Mouse (Mus musculus): ENCODE results near the gene Snrk. TPM values are rescaled to one million over a fixed set of nuclear protein-coding genes. Genes with fewer than 3 reads are reported as not detected.

Gene Snrk
- polyA plus RNA-seq, 1 experiment from 2014 or later, result 80.2 TPM

DNA sequence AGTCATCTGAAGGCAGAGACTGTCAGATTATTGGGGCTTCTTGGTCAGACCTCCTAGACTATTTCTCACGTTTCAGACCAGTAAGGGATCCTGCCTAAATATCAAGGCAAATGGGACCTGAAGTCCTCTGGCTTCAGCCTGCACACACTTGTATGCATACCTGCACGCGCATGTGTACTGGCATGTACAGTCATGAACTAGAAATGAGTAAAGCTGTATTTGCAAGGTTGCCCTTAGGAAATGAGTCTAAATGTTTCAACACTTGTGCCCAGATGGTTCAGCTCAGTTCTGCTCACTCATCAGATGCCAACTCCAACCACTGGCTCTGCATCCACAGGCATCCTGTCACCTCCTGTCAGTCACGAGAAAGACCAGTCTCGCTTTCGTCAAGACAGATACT is 6.6 kb upstream of the Snrk start:
- no peaks in the 10 kb centered on the region for H3K36me3 ChIP-seq
- H3K4me2 ChIP-seq, result no peak overlapping the region
- H3K27ac ChIP-seq (replicated peaks), result peak overlapping the region; percentile 42; the same call in 1 of the 2 replicates
- no peaks in the 10 kb centered on the region for H3K9me3 ChIP-seq
- H3K4me3 ChIP-seq, result no peak overlapping the region
- no peak for ATAC-seq (ENCODE audit: low FRiP score, low read depth)
- WGBS, result 85% methylated on average over 6 of the region's 6 CpGs
- H3K9ac ChIP-seq, result no peak overlapping the region
- no peaks in the 10 kb centered on the region for H3K27me3 ChIP-seq
- 0 out of 2 replicates have a peak, but pooled peaks cover 3% of the 10 kb centered on the region for H3K4me1 ChIP-seq (replicated peaks)

DNA sequence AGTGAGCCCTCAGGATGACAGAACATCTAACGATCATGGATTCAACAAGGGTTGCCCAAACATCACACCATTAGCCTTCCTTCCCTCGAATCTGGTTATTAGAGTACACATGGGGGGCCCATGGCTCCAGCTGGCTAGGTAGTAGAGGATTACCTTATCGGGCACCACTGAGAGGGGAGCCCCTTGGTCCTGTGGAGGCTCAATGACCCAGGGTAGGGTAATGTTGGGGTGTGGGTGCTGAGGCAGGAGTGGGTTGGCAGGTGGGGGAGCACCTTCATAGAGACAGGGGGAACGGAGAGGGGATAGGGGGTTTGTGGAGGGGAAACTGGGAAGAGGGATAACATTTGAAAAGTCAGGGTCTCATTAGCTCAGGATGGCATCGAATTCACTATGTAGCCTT is 6.1 kb upstream of the Snrk start:
- no peak for ATAC-seq (ENCODE audit: low FRiP score, low read depth)
- Histone ChIP-seq H3K4me3 (no peak overlapping the region), H3K27me3 (no peaks in the 10 kb centered on the region), H3K4me2 (no peak overlapping the region), H3K9me3 (no peaks in the 10 kb centered on the region), H3K27ac (replicated peaks) (no peak overlapping the region), H3K36me3 (no peaks in the 10 kb centered on the region), H3K4me1 (replicated peaks) (0 out of 2 replicates have a peak, but pooled peaks cover 3% of the 10 kb centered on the region), H3K9ac (no peak overlapping the region)
- WGBS, result 84% methylated on average over 5 of the region's 5 CpGs

DNA sequence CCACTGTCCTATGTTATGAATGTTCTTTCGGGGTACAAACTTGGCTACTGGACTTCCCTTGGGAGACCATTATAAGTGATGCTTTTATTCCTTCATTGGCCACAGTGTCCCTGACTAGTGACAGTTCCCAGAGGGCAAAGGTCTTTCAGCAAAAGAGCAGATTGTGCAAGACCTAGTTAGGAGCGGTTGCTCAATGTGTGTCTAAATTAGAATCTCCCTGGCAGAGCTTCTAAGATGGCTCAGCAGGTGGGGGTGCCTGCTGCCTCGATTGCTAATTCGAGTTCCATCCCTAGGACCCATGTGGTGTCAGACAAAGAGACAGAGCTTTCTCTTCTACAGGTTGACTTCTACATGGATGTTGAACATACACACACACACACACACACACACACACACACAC is 1.5 kb upstream of the Snrk start:
- ATAC-seq (ENCODE audit: low FRiP score, low read depth), result no peak
- H3K4me3 ChIP-seq, result no peak overlapping the region
- WGBS, result 59% methylated on average over 4 of the region's 4 CpGs

DNA sequence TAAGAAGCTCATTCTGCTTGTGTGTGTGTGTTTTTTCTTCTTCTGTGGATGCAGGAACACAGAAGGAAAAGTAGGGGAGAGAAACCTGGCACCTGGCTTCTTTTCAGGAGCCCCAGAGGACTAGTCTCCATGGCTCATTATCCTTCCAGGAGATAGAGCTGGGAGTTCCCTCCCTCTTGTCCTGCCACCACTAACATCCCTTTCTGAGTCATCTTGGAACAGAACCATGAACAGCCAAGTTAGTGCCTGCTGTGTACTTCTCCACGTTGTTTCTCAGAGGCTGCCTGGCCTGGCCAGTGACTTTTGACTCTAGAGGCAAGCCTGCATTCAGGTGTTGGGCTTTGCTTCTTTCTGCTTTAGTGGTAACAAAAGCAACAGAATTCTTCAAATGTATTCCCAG is 707 bp upstream of the Snrk start:
- Histone ChIP-seq H3K4me3 (no peak overlapping the region), H3K27ac (replicated peaks) (no peak overlapping the region), H3K27me3 (no peaks in the 10 kb centered on the region), H3K9ac (no peak overlapping the region), H3K4me2 (no peak overlapping the region), H3K9me3 (no peaks in the 10 kb centered on the region), H3K36me3 (no peaks in the 10 kb centered on the region; the same call in 1 of the 2 replicates), H3K4me1 (replicated peaks) (peaks cover 25% of the 10 kb centered on the region)
- WGBS, result 50% methylated on average over 1 of the region's 1 CpGs
- no peak for ATAC-seq (ENCODE audit: low FRiP score, low read depth)

More for the DNA sequence above, 1.5 kb upstream of the Snrk start:
- no peaks in the 10 kb centered on the region; the same call in 1 of the 2 replicates for H3K36me3 ChIP-seq
- H3K9ac ChIP-seq, result no peak overlapping the region
- H3K9me3 ChIP-seq, result no peaks in the 10 kb centered on the region
- H3K27ac ChIP-seq (replicated peaks), result no peak overlapping the region
- no peaks in the 10 kb centered on the region for H3K27me3 ChIP-seq
- no peak overlapping the region for H3K4me2 ChIP-seq
- peaks cover 23% of the 10 kb centered on the region for H3K4me1 ChIP-seq (replicated peaks)

DNA sequence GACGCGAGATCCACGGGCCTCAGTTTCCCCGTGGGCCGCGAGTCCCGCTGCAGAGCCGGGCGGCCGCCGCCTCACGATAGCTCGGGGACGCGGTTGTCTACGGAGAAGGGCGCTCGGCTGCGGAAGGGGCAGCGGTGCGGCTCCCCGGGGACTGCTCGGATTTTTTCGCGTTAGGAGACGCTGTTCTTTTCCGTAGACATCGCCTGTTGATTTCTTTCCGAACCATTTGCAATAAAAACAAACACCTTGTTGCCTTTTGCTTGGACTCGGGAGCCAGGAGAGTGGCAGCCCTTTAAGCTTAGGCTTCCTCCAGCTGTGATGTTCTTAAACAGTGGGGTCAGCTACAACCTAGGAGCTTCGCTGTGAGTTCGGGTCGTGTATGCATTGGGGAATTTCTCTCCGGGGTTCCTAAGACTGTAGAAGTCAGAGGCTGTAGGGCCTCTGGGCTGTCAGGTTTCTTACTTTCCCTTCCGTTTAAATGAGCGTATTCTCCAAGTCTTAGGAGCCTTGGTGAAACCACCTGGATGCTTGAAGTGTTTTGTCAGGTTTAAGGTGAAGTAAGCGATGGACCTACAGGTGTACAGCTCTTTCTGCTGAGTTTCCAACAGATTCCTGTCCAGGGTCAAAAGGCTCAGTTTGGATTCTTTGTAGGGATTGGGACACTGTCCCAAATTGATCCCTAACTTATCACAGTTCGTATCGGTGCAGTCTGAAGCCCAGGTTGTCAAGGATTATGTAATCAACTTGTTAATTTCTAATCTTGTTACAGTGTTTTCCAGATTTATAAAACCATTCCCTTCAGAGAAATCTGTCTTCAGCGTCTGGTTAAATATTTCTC is 845 bp downstream of the Snrk start:
- no peak for ATAC-seq (ENCODE audit: low FRiP score, low read depth)
- no peaks in the 10 kb centered on the region for H3K27me3 ChIP-seq
- WGBS, result 5% methylated on average over 40 of the region's 40 CpGs
- H3K4me3 ChIP-seq, result peak overlapping the region; percentile 86
- no peaks in the 10 kb centered on the region; the same call in 1 of the 2 replicates for H3K36me3 ChIP-seq
- H3K9me3 ChIP-seq, result no peaks in the 10 kb centered on the region
- H3K4me1 ChIP-seq (replicated peaks), result peaks cover 27% of the 10 kb centered on the region
- peak overlapping the region; percentile 94 for H3K27ac ChIP-seq (replicated peaks)
- peak overlapping the region; percentile 93 for H3K9ac ChIP-seq
- H3K4me2 ChIP-seq, result peak overlapping the region; percentile 84

DNA sequence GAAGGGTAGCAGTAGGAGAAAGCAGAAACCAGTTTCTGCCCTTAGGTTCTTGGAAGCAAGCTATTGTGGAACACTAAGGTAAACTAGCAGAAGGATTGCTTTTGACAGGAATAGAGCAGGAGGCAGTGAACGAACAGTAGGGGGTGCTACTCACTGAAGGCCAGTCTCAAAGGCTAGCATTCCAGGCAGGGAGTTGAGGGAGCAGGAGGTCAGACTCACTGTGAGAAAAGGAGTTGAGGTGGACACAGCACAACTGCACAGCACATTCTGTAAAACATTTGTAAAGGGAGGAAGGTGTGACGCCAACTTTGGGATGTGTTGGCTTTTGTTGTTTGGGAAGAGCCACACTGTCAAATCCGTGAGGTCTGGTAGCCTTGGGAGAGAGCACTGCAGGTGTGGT is 3.0 kb downstream of the Snrk start:
- Histone ChIP-seq H3K27ac (replicated peaks) (no peak overlapping the region), H3K36me3 (no peaks in the 10 kb centered on the region; the same call in 1 of the 2 replicates), H3K4me3 (no peak overlapping the region), H3K4me2 (no peak overlapping the region), H3K4me1 (replicated peaks) (peaks cover 31% of the 10 kb centered on the region), H3K27me3 (no peaks in the 10 kb centered on the region), H3K9ac (no peak overlapping the region), H3K9me3 (no peaks in the 10 kb centered on the region)
- no peak for ATAC-seq (ENCODE audit: low FRiP score, low read depth)
- WGBS, result 44% methylated on average over 3 of the region's 3 CpGs

DNA sequence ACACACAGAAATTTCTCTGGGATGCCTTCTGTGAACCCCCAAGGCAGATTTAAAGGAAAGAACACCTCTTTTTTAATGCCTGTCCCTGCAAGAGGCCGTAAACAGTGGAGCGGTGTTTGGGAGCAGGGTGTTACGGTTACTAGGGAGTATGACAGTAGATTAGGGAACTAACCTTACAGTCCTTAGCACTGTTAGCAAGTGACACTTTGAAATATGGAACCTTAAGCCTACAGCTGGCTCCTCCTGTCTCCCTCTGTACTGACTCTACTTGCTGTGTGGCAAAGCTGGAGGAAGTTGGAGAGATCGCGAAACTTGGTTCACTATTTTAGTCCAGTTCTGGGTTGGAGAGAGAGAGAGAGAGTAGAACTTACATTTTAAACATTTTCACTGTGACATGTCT is 5.0 kb downstream of the Snrk start:
- WGBS, result 92% methylated on average over 5 of the region's 5 CpGs
- Histone ChIP-seq H3K4me3 (no peak overlapping the region), H3K9ac (no peak overlapping the region), H3K9me3 (no peaks in the 10 kb centered on the region), H3K4me2 (no peak overlapping the region), H3K27me3 (no peaks in the 10 kb centered on the region), H3K36me3 (no peaks in the 10 kb centered on the region; the same call in 1 of the 2 replicates), H3K27ac (replicated peaks) (no peak overlapping the region), H3K4me1 (replicated peaks) (peaks cover 31% of the 10 kb centered on the region)
- no peak for ATAC-seq (ENCODE audit: low FRiP score, low read depth)

DNA sequence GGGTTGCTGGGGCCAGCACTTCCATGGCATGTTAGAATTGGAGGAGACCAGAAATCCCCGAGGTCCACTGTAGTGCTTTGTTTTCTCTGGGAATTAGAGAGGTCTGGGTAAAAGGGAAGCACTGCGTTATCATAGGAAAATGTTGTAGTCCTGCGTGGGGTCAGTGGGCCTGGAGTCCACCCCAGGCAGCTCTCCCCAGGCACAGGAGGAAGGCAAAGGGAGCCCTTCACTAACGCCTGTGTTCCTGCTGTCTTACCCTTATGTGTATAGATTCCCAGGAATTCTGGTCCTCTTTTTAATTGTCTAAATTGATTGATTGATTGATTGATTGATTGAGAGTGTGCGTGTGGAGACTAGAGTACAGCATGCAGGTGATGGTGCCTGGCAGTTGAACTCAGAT is 6.1 kb downstream of the Snrk start:
- no peak for ATAC-seq (ENCODE audit: low FRiP score, low read depth)
- 58% methylated on average over 5 of the region's 5 CpGs for WGBS
- no peaks in the 10 kb centered on the region; the same call in 1 of the 2 replicates for H3K36me3 ChIP-seq
- H3K27ac ChIP-seq (replicated peaks), result no peak overlapping the region
- H3K27me3 ChIP-seq, result no peaks in the 10 kb centered on the region
- H3K4me2 ChIP-seq, result no peak overlapping the region
- H3K4me1 ChIP-seq (replicated peaks), result peaks cover 27% of the 10 kb centered on the region
- H3K9me3 ChIP-seq, result no peaks in the 10 kb centered on the region
- H3K4me3 ChIP-seq, result no peak overlapping the region
- no peak overlapping the region for H3K9ac ChIP-seq

DNA sequence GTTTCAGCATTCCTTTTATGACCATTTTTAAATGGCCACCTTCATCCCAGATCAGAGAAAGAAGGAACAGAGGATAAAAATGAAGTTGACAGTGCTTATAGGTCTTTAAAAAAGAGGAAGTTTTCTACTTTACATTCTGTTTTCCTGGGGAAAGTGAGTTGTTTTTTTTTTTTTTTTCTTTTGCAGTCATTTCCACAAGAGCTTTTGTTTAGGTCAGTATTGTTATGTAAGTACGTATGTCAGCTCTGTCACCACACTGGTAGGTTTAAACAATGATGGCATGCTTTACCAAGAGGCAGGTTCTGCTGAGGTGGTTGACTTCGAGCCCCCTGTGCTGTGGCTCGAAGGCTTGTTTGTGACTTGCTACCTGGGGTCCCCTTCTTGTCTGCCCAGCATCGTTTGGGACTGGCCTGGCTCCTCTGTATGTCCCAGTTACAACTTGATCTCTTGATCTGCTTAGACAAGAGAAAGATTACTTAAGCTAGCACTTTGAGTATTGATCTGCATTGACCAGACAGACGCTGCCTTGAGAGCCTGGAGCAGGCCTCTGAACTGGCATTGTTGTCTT is 8.7 kb downstream of the Snrk start:
- Histone ChIP-seq H3K9me3 (no peaks in the 10 kb centered on the region), H3K27me3 (no peaks in the 10 kb centered on the region), H3K4me3 (no peak overlapping the region), H3K9ac (no peak overlapping the region), H3K27ac (replicated peaks) (no peak overlapping the region), H3K4me1 (replicated peaks) (peaks cover 13% of the 10 kb centered on the region; the same call in 1 of the 2 replicates), H3K36me3 (no peaks in the 10 kb centered on the region), H3K4me2 (no peak overlapping the region)
- ATAC-seq (ENCODE audit: low FRiP score, low read depth), result no peak
- 33% methylated on average over 5 of the region's 5 CpGs for WGBS

DNA sequence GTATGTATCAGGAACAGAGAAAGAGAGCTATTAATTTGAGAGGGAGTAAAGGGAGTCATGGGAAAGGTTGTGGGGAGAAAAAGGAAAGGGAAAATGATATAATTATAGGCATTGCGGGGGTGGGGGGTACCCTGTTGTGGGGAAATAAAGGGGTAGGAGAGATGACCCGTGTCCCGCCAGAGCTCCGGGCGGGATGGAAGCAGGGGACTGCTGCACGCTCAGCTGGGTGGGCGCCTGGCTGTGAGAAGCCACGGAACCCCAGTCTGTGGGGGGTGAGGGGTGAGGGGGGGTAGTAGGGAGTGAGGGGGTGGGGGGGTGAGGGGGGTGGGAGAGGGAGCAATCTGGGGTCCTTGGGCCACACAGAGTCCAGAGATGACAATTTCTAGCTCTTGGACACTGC is 9.7 kb downstream of the Snrk start:
- no peaks in the 10 kb centered on the region for H3K9me3 ChIP-seq
- H3K9ac ChIP-seq, result no peak overlapping the region
- no peaks in the 10 kb centered on the region for H3K36me3 ChIP-seq
- WGBS, result 87% methylated on average over 5 of the region's 8 CpGs
- H3K27ac ChIP-seq (replicated peaks), result no peak overlapping the region
- H3K4me2 ChIP-seq, result no peak overlapping the region
- H3K27me3 ChIP-seq, result no peaks in the 10 kb centered on the region
- no peak overlapping the region for H3K4me3 ChIP-seq
- peak; percentile 51; the same call in 1 of the 2 replicates for ATAC-seq (ENCODE audit: low FRiP score, low read depth)
- H3K4me1 ChIP-seq (replicated peaks), result peaks cover 20% of the 10 kb centered on the region; the same call in 1 of the 2 replicates

DNA sequence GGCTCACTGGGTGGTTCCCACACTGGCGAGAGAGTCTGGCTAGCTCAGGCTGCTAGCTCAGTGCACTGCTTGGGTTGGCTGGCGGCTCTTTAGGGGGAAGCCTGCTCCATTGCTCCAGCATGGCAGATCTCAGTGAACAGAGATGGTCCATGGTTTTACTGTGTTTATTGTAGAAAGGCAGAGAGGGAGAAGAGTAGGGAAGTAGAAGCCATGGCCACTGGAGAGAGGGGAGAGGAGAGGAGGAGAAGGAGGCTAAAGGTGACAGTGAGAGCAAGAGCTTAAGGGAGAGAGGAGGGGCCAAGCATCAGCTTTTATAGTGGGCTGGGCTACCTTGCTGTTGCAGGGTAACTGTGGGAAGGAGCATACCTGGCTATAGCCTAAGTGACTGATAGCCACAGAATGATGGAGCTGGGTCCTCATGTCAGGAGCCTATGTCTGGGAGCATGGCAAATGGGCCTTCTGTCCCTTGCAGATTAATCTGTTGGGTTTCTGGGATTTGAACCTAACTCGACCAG is 10.3 kb downstream of the Snrk start:
- no peaks in the 10 kb centered on the region for H3K27me3 ChIP-seq
- no peaks in the 10 kb centered on the region for H3K36me3 ChIP-seq
- H3K4me2 ChIP-seq, result no peak overlapping the region
- H3K4me1 ChIP-seq (replicated peaks), result peaks cover 20% of the 10 kb centered on the region; the same call in 1 of the 2 replicates
- H3K9ac ChIP-seq, result no peak overlapping the region
- no peaks in the 10 kb centered on the region for H3K9me3 ChIP-seq
- no peak for ATAC-seq (ENCODE audit: low FRiP score, low read depth)
- H3K27ac ChIP-seq (replicated peaks), result no peak overlapping the region
- H3K4me3 ChIP-seq, result no peak overlapping the region
- WGBS, result 69% methylated on average over 3 of the region's 3 CpGs

DNA sequence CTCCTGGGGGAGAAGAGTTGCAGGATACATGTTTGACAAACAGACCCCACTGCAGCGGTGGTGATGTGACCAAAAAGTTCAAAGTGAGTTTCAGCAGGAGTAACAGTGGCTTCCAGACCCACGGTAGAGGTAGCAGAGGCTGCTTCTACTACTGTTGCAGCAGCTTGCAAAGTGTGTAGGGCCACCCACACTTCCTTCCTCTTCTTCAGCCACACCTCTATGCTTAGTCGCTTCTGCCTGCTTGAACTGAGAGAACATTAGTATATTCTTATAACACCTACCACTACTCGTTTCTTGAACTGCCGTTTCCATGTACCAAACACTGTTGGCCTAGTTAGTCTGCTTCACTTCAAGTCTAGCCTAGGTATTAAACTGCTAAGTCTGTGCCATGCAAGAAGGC is 11.6 kb downstream of the Snrk start:
- no peak overlapping the region for H3K4me2 ChIP-seq
- ATAC-seq (ENCODE audit: low FRiP score, low read depth), result no peak
- WGBS, result 84% methylated on average over 5 of the region's 5 CpGs

More for the DNA sequence above, 11.6 kb downstream of the Snrk start:
- Histone ChIP-seq H3K27ac (replicated peaks) (no peak overlapping the region), H3K4me3 (no peak overlapping the region), H3K9ac (no peak overlapping the region), H3K4me1 (replicated peaks) (peaks cover 14% of the 10 kb centered on the region; the same call in 1 of the 2 replicates), H3K36me3 (no peaks in the 10 kb centered on the region), H3K9me3 (no peaks in the 10 kb centered on the region), H3K27me3 (no peaks in the 10 kb centered on the region)

Data from hindbrain, embryonic 15.5 days (tissue).